Mouse (Mus musculus) megakaryocyte, embryonic 14.5 days (primary cell): ENCODE data around the gene Mrpl49. TPM values are rescaled to one million over a fixed set of nuclear protein-coding genes. Genes with fewer than 3 reads are reported as not detected.
A peak's percentile ranks its signal among the peaks of the same experiment; 100 is the strongest.

ENCODE experiments used
- H3K27me3 ChIP-seq: replicated peaks from 2 replicates; pipeline ENCODE3; 2012; ENCODE audit warnings: inconsistent platforms
- H3K36me3 ChIP-seq: replicated peaks from 2 replicates; pipeline ENCODE3; 2012; ENCODE audit warnings: low read length, inconsistent platforms, mixed read lengths
- H3K4me1 ChIP-seq: 2 replicates; pipeline ENCODE4 v1.6.1; 2012; ENCODE audit warnings: inconsistent platforms
- H3K4me3 ChIP-seq: replicated peaks from 2 replicates; pipeline ENCODE3; 2012; ENCODE audit warnings: moderate library complexity, mild to moderate bottlenecking, inconsistent platforms
- H3K9me3 ChIP-seq: 2 replicates; pipeline ENCODE4 v1.6.1; 2012; ENCODE audit warnings: inconsistent platforms
- FLI1 ChIP-seq: IDR thresholded peaks from 2 replicates; pipeline ENCODE4 v1.6.1; 2012; ENCODE audit warnings: low read length, inconsistent platforms, mixed read lengths
- GATA1 ChIP-seq: IDR thresholded peaks from 3 replicates; pipeline ENCODE4 v1.6.1; 2012; ENCODE audit warnings: mixed read lengths, low read length, inconsistent platforms, borderline replicate concordance
- polyA plus RNA-seq: library from polyadenylated mRNA; stranded (reverse); fragments of >175 nt; gene quantifications from 2 replicates; pipeline ENCODE4 v1.2.3, GENCODE M21; 2012; ENCODE audit warnings: low replicate concordance; ENCODE audit not compliant: insufficient read depth

The Mrpl49 gene
- polyA plus RNA-seq, result 19.0 and 54.3 TPM in 2 replicates

GRCm38 (mm10) chr19:6057313-6058096, at the start of gene Mrpl49, which contains the start of gene Fau:
Gene Mrpl49 (minus strand): TSS chr19:6057785.
Gene Fau (plus strand): TSS chr19:6057844.
- no peak for TF ChIP-seq FLI1
- no peak for TF ChIP-seq GATA1
- peaks cover 46% of the 10 kb centered on the region for H3K36me3 ChIP-seq
- peaks cover 69% of the 10 kb centered on the region for H3K4me1 ChIP-seq

GRCm38 (mm10) chr19:6105586-6105985, 48.0 kb upstream of the Mrpl49 start, which contains the start of gene Naaladl1:
Gene Naaladl1 (plus strand): TSS chr19:6105782.
- H3K4me1 ChIP-seq, result peaks cover 56% of the 10 kb centered on the region
- no peaks in the 10 kb centered on the region for H3K9me3 ChIP-seq
- H3K4me3 ChIP-seq, result no peak within 1 kb of the TSS
- no peaks in the 10 kb centered on the region for H3K27me3 ChIP-seq
- H3K36me3 ChIP-seq, result no peaks in the 10 kb centered on the region
- TF ChIP-seq GATA1 (no peak), FLI1 (no peak)

More at GRCm38 (mm10) chr19:6057313-6058096, at the start of gene Mrpl49, which contains the start of gene Fau:
- no peaks in the 10 kb centered on the region for H3K9me3 ChIP-seq
- H3K27me3 ChIP-seq, result no peaks in the 10 kb centered on the region
- peak within 1 kb of the TSS; percentile 100 for H3K4me3 ChIP-seq

GRCm38 (mm10) chr19:6104476-6104875, 46.9 kb upstream of the Mrpl49 start:
- Histone ChIP-seq H3K27me3 (no peaks in the 10 kb centered on the region), H3K36me3 (peaks cover 5% of the 10 kb centered on the region), H3K9me3 (no peaks in the 10 kb centered on the region), H3K4me1 (peaks cover 55% of the 10 kb centered on the region), H3K4me3 (no peak overlapping the region)
- no peak for TF ChIP-seq FLI1
- TF ChIP-seq GATA1, result no peak

- Histone ChIP-seq H3K4me1 (peaks cover 51% of the 10 kb centered on the region), H3K9me3 (no peaks in the 10 kb centered on the region), H3K4me3 (peak overlapping the region; percentile 57), H3K27me3 (no peaks in the 10 kb centered on the region), H3K36me3 (peaks cover 15% of the 10 kb centered on the region)
- TF ChIP-seq GATA1 (no peak), FLI1 (no peak)
Measured at GRCm38 (mm10) chr19:6102169-6102853, 44.7 kb upstream of the Mrpl49 start.

GRCm38 (mm10) chr19:6101186-6101585, 43.6 kb upstream of the Mrpl49 start:
- peaks cover 47% of the 10 kb centered on the region for H3K4me1 ChIP-seq
- no peaks in the 10 kb centered on the region for H3K27me3 ChIP-seq
- no peaks in the 10 kb centered on the region for H3K9me3 ChIP-seq
- peaks cover 19% of the 10 kb centered on the region for H3K36me3 ChIP-seq
- no peak overlapping the region for H3K4me3 ChIP-seq
- TF ChIP-seq GATA1, result no peak
- TF ChIP-seq FLI1, result no peak

- TF ChIP-seq FLI1, result no peak
- no peak for TF ChIP-seq GATA1
- no peaks in the 10 kb centered on the region for H3K27me3 ChIP-seq
- H3K36me3 ChIP-seq, result peaks cover 46% of the 10 kb centered on the region
Measured at GRCm38 (mm10) chr19:6097847-6098246, 40.3 kb upstream of the Mrpl49 start.

GRCm38 (mm10) chr19:6094119-6094518, 36.5 kb upstream of the Mrpl49 start, which contains the start of gene AC131692.1:
Gene AC131692.1 (plus strand): TSS chr19:6094419.
- peaks cover 3% of the 10 kb centered on the region; the same call in 1 of the 2 replicates for H3K4me1 ChIP-seq
- H3K9me3 ChIP-seq, result no peaks in the 10 kb centered on the region
- TF ChIP-seq FLI1 (no peak), GATA1 (no peak)
- no peak within 1 kb of the TSS for H3K4me3 ChIP-seq
- peaks cover 76% of the 10 kb centered on the region for H3K36me3 ChIP-seq
- no peaks in the 10 kb centered on the region for H3K27me3 ChIP-seq

More at GRCm38 (mm10) chr19:6097847-6098246, 40.3 kb upstream of the Mrpl49 start:
- no peaks in the 10 kb centered on the region for H3K9me3 ChIP-seq
- no peak overlapping the region for H3K4me3 ChIP-seq
- peaks cover 26% of the 10 kb centered on the region for H3K4me1 ChIP-seq

- Histone ChIP-seq H3K4me1 (peaks cover 39% of the 10 kb centered on the region), H3K36me3 (peaks cover 69% of the 10 kb centered on the region), H3K9me3 (no peaks in the 10 kb centered on the region), H3K27me3 (no peaks in the 10 kb centered on the region), H3K4me3 (no peak overlapping the region)
- no peak for TF ChIP-seq GATA1
Measured at GRCm38 (mm10) chr19:6088841-6089240, 31.3 kb upstream of the Mrpl49 start.

- H3K27me3 ChIP-seq, result no peaks in the 10 kb centered on the region
- peaks cover 75% of the 10 kb centered on the region for H3K36me3 ChIP-seq
- peak overlapping the region; percentile 96 for H3K4me3 ChIP-seq
- TF ChIP-seq GATA1 (no peak), FLI1 (no peak)
- no peaks in the 10 kb centered on the region for H3K9me3 ChIP-seq
- peaks cover 61% of the 10 kb centered on the region for H3K4me1 ChIP-seq
Measured at GRCm38 (mm10) chr19:6085417-6085879, 27.9 kb upstream of the Mrpl49 start.
